Mouse (Mus musculus) cerebellum, adult 2 months (tissue): Measurements from ENCODE around the gene A830031A19Rik.

Source experiments
- CTCF ChIP-seq: fragments of 200-500 bp; IDR thresholded peaks from 2 replicates; pipeline ENCODE4 v1.5.1; 2011; ENCODE audit warnings: low read depth, mild to moderate bottlenecking, control low read depth, low read length, moderate library complexity, borderline replicate concordance; ENCODE audit not compliant: insufficient read depth
- POLR2A ChIP-seq: fragments of 200-500 bp; IDR thresholded peaks from 2 replicates; pipeline ENCODE4 v1.6.1; 2011; ENCODE audit warnings: low read length, control low read depth, borderline replicate concordance; ENCODE audit not compliant: insufficient read depth

DNA sequence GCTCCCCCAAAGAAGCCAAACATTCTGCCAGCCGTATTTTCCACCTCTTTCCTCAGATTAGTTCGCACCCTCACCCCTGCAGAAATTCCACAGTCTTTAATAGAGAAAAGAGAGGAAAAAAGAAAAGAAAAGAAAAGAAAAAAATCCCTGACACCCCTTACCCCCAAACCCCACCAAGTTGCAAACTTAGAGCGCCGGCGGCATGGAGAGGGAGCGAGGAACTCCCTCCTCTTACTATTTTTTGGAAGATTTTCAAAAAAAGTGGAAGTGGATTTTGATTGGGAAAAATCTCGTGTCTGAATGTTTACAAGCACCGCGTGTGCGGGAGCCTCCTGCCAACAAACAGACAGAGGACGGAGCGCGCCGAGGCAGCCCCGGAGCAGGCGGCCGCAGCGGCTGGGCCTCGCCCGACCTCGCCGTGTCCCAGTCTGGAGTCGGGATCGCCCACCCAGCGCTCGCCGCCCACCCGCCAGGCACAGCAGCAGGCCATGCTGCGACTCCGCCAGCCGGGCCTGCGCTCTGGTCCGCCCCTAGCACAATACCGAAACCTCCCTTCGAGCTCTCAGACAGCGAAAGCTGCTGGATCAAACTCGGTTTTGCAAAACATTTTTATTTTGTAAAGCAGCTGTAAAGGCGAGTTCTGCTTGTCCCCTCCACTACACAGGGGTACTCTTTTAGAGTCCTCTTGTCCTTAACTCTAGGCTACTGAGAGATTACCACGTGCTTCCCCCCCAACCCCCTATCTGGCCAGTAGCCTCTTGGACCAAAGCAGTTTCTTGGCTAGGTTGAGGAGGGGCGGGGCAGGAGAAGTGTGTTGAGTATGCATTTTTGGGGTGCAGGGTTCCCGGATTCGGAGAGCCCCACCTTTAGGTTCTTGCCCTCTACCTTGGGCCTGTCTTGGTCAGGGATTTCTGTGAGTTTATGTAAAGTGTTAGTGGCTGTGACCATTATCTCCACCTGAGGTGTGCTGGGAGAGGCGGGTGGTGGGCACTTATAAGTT lies 4.8 kb upstream of the A830031A19Rik start:
- TF ChIP-seq CTCF: no peak
- TF ChIP-seq POLR2A: no peak
